Mouse (Mus musculus) ES-E14 (cell line): ENCODE results near the gene Mdm2. TPM values are rescaled to one million over a fixed set of nuclear protein-coding genes. Genes with fewer than 3 reads are reported as not detected.

Source experiments
- DNase-seq: peaks from one replicate; pipeline ENCODE4 v3.0.0-alpha.2; 2013; ENCODE audit warnings: low read depth, low spot score
- H3K27ac ChIP-seq: 2 replicates; pipeline ENCODE4 v1.5.1; 2012; ENCODE audit warnings: low read depth, mild to moderate bottlenecking, low read length, moderate library complexity, mixed read lengths; ENCODE audit not compliant: poor library complexity, insufficient read depth, severe bottlenecking
- H3K36me3 ChIP-seq: 2 replicates; pipeline ENCODE4 v1.6.1; 2012; ENCODE audit warnings: mild to moderate bottlenecking, low read length, moderate library complexity, mixed read lengths; ENCODE audit not compliant: control insufficient read depth, poor library complexity, insufficient read depth, severe bottlenecking
- H3K4me1 ChIP-seq, 2 experiments: fragments of 150-350 bp in 1 of 2; sonication (generic) in 1 of 2; 2 replicates each; pipeline ENCODE4 v1.6.1; 2012; ENCODE audit warnings: low read length in 2 of 2, mild to moderate bottlenecking in 1 of 2, mixed read lengths in 1 of 2; ENCODE audit not compliant: control insufficient read depth in 2 of 2, insufficient read depth in 2 of 2, poor library complexity in 1 of 2
- H3K4me3 ChIP-seq, 2 experiments: fragments of 150-350 bp in 1 of 2; sonication (generic) in 1 of 2; 2 replicates each; pipeline ENCODE4 v1.5.1; 2012; ENCODE audit warnings: low read length in 2 of 2, low read depth in 1 of 2, mild to moderate bottlenecking in 1 of 2, mixed read lengths in 1 of 2; ENCODE audit not compliant: insufficient read depth in 1 of 2, poor library complexity in 1 of 2, severe bottlenecking in 1 of 2
- H3K9ac ChIP-seq: 2 replicates; pipeline ENCODE4 v1.6.1; 2012; ENCODE audit warnings: low read depth, mild to moderate bottlenecking, low read length, mixed read lengths; ENCODE audit not compliant: poor library complexity, insufficient read depth, severe bottlenecking
- H3K9me3 ChIP-seq: fragments of 150-350 bp; sonication (generic); 2 replicates; pipeline ENCODE4 v1.6.1; 2012; ENCODE audit warnings: low read depth, mild to moderate bottlenecking, low read length; ENCODE audit not compliant: control insufficient read depth, insufficient read depth
- CHD2 ChIP-seq: IDR thresholded peaks from 2 replicates; pipeline ENCODE4 v1.6.1; 2014; ENCODE audit warnings: mild to moderate bottlenecking, low read depth, low read length, inconsistent platforms
- HCFC1 ChIP-seq: IDR thresholded peaks from 2 replicates; pipeline ENCODE4 v1.6.1; 2012; ENCODE audit warnings: low read length, inconsistent platforms, borderline replicate concordance; ENCODE audit not compliant: insufficient read depth
- MAFK ChIP-seq: IDR thresholded peaks from 2 replicates; pipeline ENCODE4 v1.6.1; 2014; ENCODE audit warnings: mild to moderate bottlenecking, low read depth, low read length, inconsistent platforms; ENCODE audit not compliant: insufficient read depth
- ZC3H11A ChIP-seq: IDR thresholded peaks from 2 replicates; pipeline ENCODE4 v1.6.1; 2012; ENCODE audit warnings: low read depth, mild to moderate bottlenecking, inconsistent platforms, low read length, borderline replicate concordance
- ZNF384 ChIP-seq: IDR thresholded peaks from 2 replicates; pipeline ENCODE4 v1.6.1; 2012; ENCODE audit warnings: low read depth, low read length, inconsistent platforms
- in situ Hi-C, 2 experiments: fragments of 600-800 bp; cut with MboI; formaldehyde crosslinking; loops; one replicate each; pipeline ENCODE4 v1.15.1; 2025; ENCODE audit warnings: low sequenced_read_pairs in 2 of 2, inconsistent platforms in 1 of 2; ENCODE audit not compliant: unreplicated experiment in 2 of 2
- total RNA-seq: library from RNA; depleted of rRNA; stranded (reverse); fragments of 300-350 nt; gene quantifications from 2 replicates; pipeline ENCODE4 v1.2.3, GENCODE M21; 2012

The Mdm2 gene
- total RNA-seq, 1 experiment = 178 TPM

DNA sequence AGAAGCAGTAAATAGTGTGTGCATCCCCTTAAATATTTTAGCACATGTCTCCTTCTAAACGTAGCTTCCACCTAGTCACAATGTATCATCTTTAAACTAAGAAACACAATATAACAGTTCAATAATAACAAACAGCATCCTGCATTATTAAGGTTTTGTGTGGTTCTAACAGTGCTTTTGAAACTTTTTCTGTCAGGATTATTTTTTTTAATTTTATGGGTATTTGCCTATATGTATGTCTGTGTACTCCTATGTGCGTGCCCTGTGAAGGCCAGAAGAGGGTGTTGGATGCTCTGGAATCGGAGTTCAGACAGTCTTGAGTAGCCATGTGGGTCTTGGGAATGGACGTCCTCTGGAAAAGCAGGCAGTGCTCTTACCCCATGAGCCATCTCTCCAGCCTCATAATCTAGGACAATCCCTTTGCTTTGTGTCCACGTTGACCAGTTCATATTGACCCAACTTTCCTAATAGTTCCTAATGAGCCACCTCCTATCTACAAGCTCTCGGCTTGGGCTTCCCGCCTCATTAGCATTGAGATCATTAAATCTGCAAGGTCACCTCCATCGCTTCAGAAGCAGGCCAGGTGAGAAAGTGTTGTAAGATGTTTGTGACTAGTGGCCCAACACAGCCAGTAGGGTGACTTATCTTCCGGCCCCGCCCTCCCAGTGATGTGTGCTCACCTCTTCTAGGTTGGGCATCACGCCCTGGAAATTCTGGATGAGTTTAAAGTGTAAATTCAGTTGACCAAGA is 61.1 kb downstream of the Mdm2 start:
- H3K27ac ChIP-seq = no peak overlapping the region
- H3K36me3 ChIP-seq = no peaks in the 10 kb centered on the region
- H3K9me3 ChIP-seq = no peaks in the 10 kb centered on the region
- TF ChIP-seq ZC3H11A (no peak), CHD2 (no peak), MAFK (no peak), ZNF384 (no peak), HCFC1 (no peak)
- in situ Hi-C loops = no loop called here
- DNase-seq = no peak
- H3K4me3 ChIP-seq = no peak overlapping the region
- peaks cover 9 to 11% of the 10 kb centered on the region in 2 experiments for H3K4me1 ChIP-seq
- no peak overlapping the region for H3K9ac ChIP-seq

DNA sequence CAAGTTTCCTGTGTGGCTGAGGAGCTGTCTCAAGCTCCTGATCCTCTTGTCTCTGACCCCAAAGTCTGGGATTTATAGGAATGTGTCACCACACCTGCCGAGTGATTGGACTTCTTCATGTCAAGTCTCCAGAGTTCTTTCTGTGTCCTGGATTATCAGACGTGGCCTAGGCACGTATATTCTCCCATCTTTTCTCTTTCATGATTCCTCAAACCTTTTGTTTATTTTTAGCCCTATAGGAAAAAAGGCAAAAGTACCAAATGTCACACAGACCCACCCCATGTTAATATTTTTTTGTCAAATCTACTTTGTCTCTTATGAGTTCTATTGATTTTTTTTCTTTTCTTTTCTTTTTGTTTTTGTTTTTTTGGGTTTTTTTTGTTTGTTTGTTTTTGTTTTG is 61.9 kb downstream of the Mdm2 start:
- DNase-seq = no peak
- H3K9me3 ChIP-seq = no peaks in the 10 kb centered on the region
- no peak overlapping the region for H3K27ac ChIP-seq
- no peak overlapping the region for H3K9ac ChIP-seq
- no peaks in the 10 kb centered on the region for H3K36me3 ChIP-seq
- peaks cover 9 to 11% of the 10 kb centered on the region in 2 experiments for H3K4me1 ChIP-seq
- H3K4me3 ChIP-seq = no peak overlapping the region
- in situ Hi-C loops = no loop called here
- TF ChIP-seq ZC3H11A = no peak
- TF ChIP-seq ZNF384 = no peak
- TF ChIP-seq MAFK = no peak

DNA sequence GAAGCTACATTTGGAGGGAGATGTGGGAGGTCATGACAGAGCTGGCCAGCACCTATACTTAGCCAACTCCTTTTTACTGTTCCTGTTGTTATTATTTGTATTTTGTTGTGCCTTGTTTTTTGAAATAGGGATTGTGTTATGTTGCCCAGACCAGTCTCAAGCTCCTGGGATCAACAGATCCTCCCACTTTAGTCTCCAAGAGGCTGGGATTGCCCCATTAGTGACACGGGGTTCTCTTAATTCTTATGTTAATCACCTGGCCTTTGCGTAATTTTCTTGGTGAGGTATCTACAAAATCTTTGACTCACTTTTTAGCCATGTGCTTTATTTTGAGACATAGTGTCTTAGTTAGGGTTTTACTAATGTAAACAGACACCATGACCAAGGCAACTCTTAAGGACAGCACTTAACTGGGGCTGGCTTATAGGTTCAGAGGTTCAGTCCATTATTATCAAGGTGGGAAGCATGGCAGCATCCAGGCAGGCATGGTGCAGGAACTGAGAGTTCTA is 62.5 kb downstream of the Mdm2 start:
- H3K9me3 ChIP-seq = no peaks in the 10 kb centered on the region
- H3K9ac ChIP-seq = no peak overlapping the region
- in situ Hi-C loops = no loop called here
- DNase-seq = no peak
- H3K4me3 ChIP-seq = no peak overlapping the region
- no peak for TF ChIP-seq CHD2
- no peak for TF ChIP-seq ZC3H11A
- no peak for TF ChIP-seq HCFC1
- TF ChIP-seq MAFK = no peak
- no peak for TF ChIP-seq ZNF384
- no peak overlapping the region for H3K27ac ChIP-seq
- H3K4me1 ChIP-seq = peaks cover 11 to 12% of the 10 kb centered on the region in 2 experiments
- H3K36me3 ChIP-seq = no peaks in the 10 kb centered on the region

DNA sequence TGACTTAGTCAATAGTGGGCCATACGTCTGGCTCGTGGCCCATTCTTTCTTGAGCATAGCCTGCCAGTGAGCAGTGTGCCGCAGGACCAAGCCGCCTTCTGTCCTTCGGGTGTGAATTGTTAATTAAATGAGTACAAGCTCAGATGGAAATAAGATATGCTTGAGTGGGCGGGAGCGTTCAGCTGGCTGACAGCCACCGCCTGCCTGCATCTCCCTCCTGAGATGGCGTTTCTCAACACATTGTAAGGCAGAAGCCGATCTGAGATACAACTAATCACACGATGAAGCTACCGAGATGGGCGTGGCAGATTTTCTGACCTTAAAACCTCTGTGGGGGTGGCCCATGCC is 63.4 kb downstream of the Mdm2 start:
- Histone ChIP-seq H3K9me3 (no peaks in the 10 kb centered on the region), H3K4me1 (peaks cover 11 to 12% of the 10 kb centered on the region in 2 experiments), H3K36me3 (no peaks in the 10 kb centered on the region), H3K4me3 (no peak overlapping the region), H3K27ac (no peak overlapping the region; the same call in 1 of the 2 replicates), H3K9ac (no peak overlapping the region)
- no peak for TF ChIP-seq HCFC1
- no peak for TF ChIP-seq ZNF384
- no peak for TF ChIP-seq ZC3H11A
- no peak for TF ChIP-seq MAFK
- no peak for TF ChIP-seq CHD2
- in situ Hi-C loops = no loop called here
- DNase-seq = no peak

DNA sequence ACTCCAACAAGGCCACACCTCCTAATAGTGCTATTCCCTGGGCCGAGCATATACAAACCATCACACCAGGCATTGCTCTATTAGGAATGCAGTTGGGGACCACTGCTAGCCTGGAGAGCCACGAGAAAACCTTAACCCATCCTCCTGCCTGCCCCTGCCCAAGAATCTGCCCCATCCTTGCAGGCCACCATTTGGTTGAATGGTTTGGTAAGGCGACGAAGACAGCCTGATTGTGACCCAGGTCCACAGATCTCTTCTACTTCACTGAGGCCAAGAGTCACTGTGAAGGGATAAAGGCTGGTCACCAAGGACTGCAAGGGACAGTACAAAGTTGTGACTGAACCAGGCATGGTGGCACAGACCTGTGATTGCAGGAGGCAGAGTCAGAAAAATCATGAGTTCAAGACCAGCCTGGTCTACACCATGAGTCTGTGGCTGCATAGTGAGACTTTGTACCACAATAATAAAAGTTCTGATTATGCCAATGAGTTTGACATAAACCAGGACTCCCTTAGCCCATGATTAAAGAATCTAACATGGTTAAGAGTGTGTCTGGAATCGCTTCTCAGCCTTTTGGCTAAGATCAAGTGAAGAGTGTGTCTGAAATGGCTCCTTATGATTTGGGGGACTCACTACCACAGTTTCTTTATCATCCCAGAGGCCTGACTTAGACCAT is 63.9 kb downstream of the Mdm2 start:
- TF ChIP-seq MAFK (no peak), ZNF384 (no peak), ZC3H11A (no peak)
- in situ Hi-C loops = no loop called here
- Histone ChIP-seq H3K9me3 (no peaks in the 10 kb centered on the region), H3K27ac (no peak overlapping the region), H3K36me3 (no peaks in the 10 kb centered on the region), H3K4me3 (no peak overlapping the region), H3K9ac (no peak overlapping the region), H3K4me1 (peaks cover 12 to 13% of the 10 kb centered on the region in 2 experiments)
- DNase-seq = no peak
